26 mouse cellular contexts compared by ENCODE assay signal in the genomic region with DNA sequence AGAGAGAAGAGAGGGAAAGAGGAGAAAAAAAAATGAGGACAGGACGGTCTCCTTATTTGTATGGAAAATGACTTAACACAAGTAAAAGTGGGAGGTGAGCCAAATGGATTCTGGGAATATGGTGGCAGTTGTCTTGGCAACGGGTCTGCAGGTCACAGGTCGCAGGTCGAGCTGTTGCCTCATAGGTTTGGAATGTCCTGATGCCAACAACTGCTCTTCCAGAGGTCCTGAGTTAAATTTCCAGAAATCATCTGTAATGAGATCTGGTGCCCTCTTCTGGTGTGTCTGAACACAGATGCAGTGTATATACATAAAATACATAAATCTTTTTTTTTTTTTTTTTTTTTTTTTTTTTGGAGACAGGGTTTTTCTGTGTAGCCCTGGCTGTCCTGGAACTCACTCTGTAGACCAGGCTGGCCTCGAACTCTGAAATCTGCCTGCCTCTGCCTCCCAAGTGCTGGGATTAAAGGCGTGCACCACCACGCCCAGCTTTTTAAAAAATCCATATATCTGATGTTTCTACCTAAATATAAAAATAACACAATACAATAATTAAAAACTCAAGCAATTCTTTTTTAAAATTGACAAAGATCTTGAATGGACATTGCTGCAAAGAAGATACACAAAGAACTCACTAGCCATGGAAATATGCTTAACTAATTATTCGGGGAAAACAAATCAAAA. TPM values are rescaled to one million over a fixed set of nuclear protein-coding genes. Genes with fewer than 3 reads are reported as not detected.
DNase-seq lines count a peak whose midpoint lies in the region; ATAC-seq and TF ChIP-seq lines count a peak whose summit lies in the region.
"Not testable (repeated sequence)": the region's sequence is repeated elsewhere in the genome, so short reads cannot be mapped to it uniquely, and the experiment has no call there.
"Had no signal": no experiment of that assay in that cellular context is flagged by ENCODE, and none has a peak within 500 bp of the region (broad histone marks: within the 10 kb centered on the region; RNA-seq: fewer than 3 reads in every experiment).

No protein-coding gene starts in this region.

- H3K79me2 ChIP-seq in MEL (ENCODE audit: control insufficient read depth, insufficient read depth, low read length, poor library complexity), result peaks cover 13% of the 10 kb centered on the region

- H3K9me3 ChIP-seq in MEL (replicated peaks; ENCODE audit: insufficient read depth, low read length); forebrain, embryonic 14.5 days (replicated peaks; ENCODE audit: control insufficient read depth, low read length); hindbrain, postnatal 0 days (ENCODE audit: low read length); limb, embryonic 10.5 days (replicated peaks): not testable (repeated sequence)

- not testable (repeated sequence) for DNase-seq in MEL (ENCODE audit: low read depth, low spot score); hindbrain, postnatal 0 days (ENCODE audit: low spot score)
- peak; percentile 41 for DNase-seq in cerebellum, adult 9-10 months
- peak; percentile 2 for DNase-seq in forebrain, embryonic 14.5 days (ENCODE audit: low spot score)
- peak; percentile 45 for DNase-seq in limb, embryonic 10.5 days (ENCODE audit: low spot score)
- DNase-seq in mesoderm, embryonic 11.5 days (ENCODE audit: low read depth, low spot score), result peak; percentile 56
- DNase-seq in retina, embryonic 14.5 days (ENCODE audit: low spot score), result peak; percentile 27

- peak in 2 of 3 experiments; percentile 6 to 14; a peak in 2 of 6 replicates for TF ChIP-seq CTCF in MEL (IDR thresholded peaks at IDR 0.05 in 2 of 3, conservative IDR thresholded peaks at IDR 0.05 in 1 of 3; ENCODE audit: control insufficient read depth in 1 of 3, insufficient read depth in 1 of 3, low read depth in 2 of 3, low read length in 3 of 3, poor library complexity in 1 of 3, severe bottlenecking in 1 of 3)
- TF ChIP-seq CTCF in hindbrain, postnatal 0 days (IDR thresholded peaks at IDR 0.05; ENCODE audit: low read depth), result 0 out of 2 replicates have a peak, but pooled peaks have one; percentile 6

- ATAC-seq in forebrain, embryonic 14.5 days; hindbrain, postnatal 0 days: not testable (repeated sequence)

- not testable (repeated sequence) for TF ChIP-seq POLR2A in MEL (IDR thresholded peaks at IDR 0.05; ENCODE audit: control insufficient read depth in 1 of 2, insufficient read depth in 1 of 2, low read depth in 1 of 2, low read length in 2 of 2, poor library complexity in 1 of 2)

- not testable (repeated sequence) for H3K4me3 ChIP-seq in MEL (ENCODE audit: control insufficient read depth in 1 of 2, insufficient read depth in 1 of 2, low read depth in 2 of 2, low read length in 2 of 2); forebrain, embryonic 14.5 days (ENCODE audit: low read depth, low read length); hindbrain, postnatal 0 days (ENCODE audit: low read length); limb, embryonic 10.5 days

- H3K4me1 ChIP-seq in MEL (ENCODE audit: control insufficient read depth in 1 of 2, insufficient read depth in 2 of 2, low read length in 2 of 2), result peaks cover 3 to 15% of the 10 kb centered on the region in 2 experiments
- H3K4me1 ChIP-seq in forebrain, embryonic 14.5 days (ENCODE audit: control insufficient read depth, insufficient read depth, low read length); hindbrain, postnatal 0 days (ENCODE audit: insufficient read depth, low read length): not testable (repeated sequence)
- peaks cover 25% of the 10 kb centered on the region for H3K4me1 ChIP-seq in limb, embryonic 10.5 days

- not testable (repeated sequence) for H3K4me2 ChIP-seq in forebrain, embryonic 14.5 days (ENCODE audit: low read length); hindbrain, postnatal 0 days (ENCODE audit: low read depth, low read length)

- H3K36me3 ChIP-seq in MEL (ENCODE audit: control insufficient read depth in 1 of 2, insufficient read depth in 2 of 2, low read length in 2 of 2), result not testable (repeated sequence)
- peaks cover 24% of the 10 kb centered on the region for H3K36me3 ChIP-seq in forebrain, embryonic 14.5 days (ENCODE audit: control insufficient read depth, insufficient read depth, low read length)
- peaks cover 10% of the 10 kb centered on the region; the same call in 1 of the 2 replicates for H3K36me3 ChIP-seq in hindbrain, postnatal 0 days (ENCODE audit: insufficient read depth, low read length)
- peaks cover 27% of the 10 kb centered on the region for H3K36me3 ChIP-seq in limb, embryonic 10.5 days

- TF ChIP-seq EP300 in MEL (IDR thresholded peaks at IDR 0.05; ENCODE audit: low read depth in 1 of 2, low read length in 2 of 2), result not testable (repeated sequence)

- TF ChIP-seq RAD21 in MEL (IDR thresholded peaks at IDR 0.05; ENCODE audit: low read depth, low read length), result not testable (repeated sequence)

- H3K27me3 ChIP-seq in MEL (ENCODE audit: control insufficient read depth in 1 of 2, insufficient read depth in 2 of 2, low read length in 2 of 2); forebrain, embryonic 14.5 days (replicated peaks; ENCODE audit: control insufficient read depth, insufficient read depth, low read length); hindbrain, postnatal 0 days (ENCODE audit: insufficient read depth, low read length): not testable (repeated sequence)
- H3K27me3 ChIP-seq in limb, embryonic 10.5 days (ENCODE audit: low read depth, poor library complexity, severe bottlenecking), result peaks cover 16% of the 10 kb centered on the region

- H3K27ac ChIP-seq in MEL (ENCODE audit: control insufficient read depth, low read depth, low read length); forebrain, embryonic 14.5 days (ENCODE audit: low read depth, low read length); hindbrain, postnatal 0 days; limb, embryonic 10.5 days: not testable (repeated sequence)

- H3K9ac ChIP-seq in MEL (ENCODE audit: control insufficient read depth, low read depth, low read length, poor library complexity, severe bottlenecking); forebrain, embryonic 14.5 days (ENCODE audit: low read length); hindbrain, postnatal 0 days (replicated peaks; ENCODE audit: low read length): not testable (repeated sequence)

- WGBS in forebrain, embryonic 14.5 days, result 89% methylated on average over 8 of the region's 8 CpGs
- 88% methylated on average over 8 of the region's 8 CpGs for WGBS in hindbrain, postnatal 0 days
- 90% methylated on average over 8 of the region's 8 CpGs for WGBS in limb, embryonic 10.5 days

TF ChIP-seq in MEL, 35 proteins besides CTCF, POLR2A, EP300 and RAD21:
- peak; percentile 87 for TF ChIP-seq ZNF384 (IDR thresholded peaks at IDR 0.05; ENCODE audit: low read depth, low read length)
TF ChIP-seq in MEL: peak in this region for 1; not testable (repeated sequence) for 34.

RNA-seq across cellular contexts. Expression of a gene that starts 1.7 kb away (rescaled TPM):
- 602 and 671 TPM in 2 replicates for total RNA-seq in MEL (2012; rRNA removed)
- 100 to 1,000 TPM in 1 of 2 experiments, not detected in 1; 462 TPM for polyA plus RNA-seq in MEL (2012; ENCODE audit: insufficient read depth in 1 of 2, insufficient read length in 2 of 2, low read depth in 1 of 2, low replicate concordance in 2 of 2, missing spikeins in 1 of 2)
- polyA plus RNA-seq in forebrain, embryonic 14.5 days (2014; fragmentation: Nextera tagmentation; extraction: Ambion mirVana), result 841 and 1,034 TPM in 2 replicates
- 409 and 504 TPM in 2 replicates for total RNA-seq in hindbrain, postnatal 0 days (2014; rRNA removed)
- 829 and 887 TPM in 2 replicates for polyA plus RNA-seq in hindbrain, postnatal 0 days (2015; fragmentation: Nextera tagmentation; extraction: Ambion mirVana)
- polyA plus RNA-seq in limb, embryonic 10.5 days (2016; fragmentation: Nextera tagmentation; extraction: Ambion mirVana), result 1,140 and 1,215 TPM in 2 replicates

RNA-seq across cellular contexts. Expression of a gene that starts 4.5 kb away (rescaled TPM):
- not detected in 2 replicates for total RNA-seq in MEL (2012; rRNA removed)
- polyA plus RNA-seq in MEL (2012; ENCODE audit: insufficient read depth in 1 of 2, insufficient read length in 2 of 2, low read depth in 1 of 2, low replicate concordance in 2 of 2, missing spikeins in 1 of 2), result under 1 TPM in 1 of 2 experiments, not detected in 1; 0.06 TPM
- 0.42 TPM in 1 of 2 replicates, not detected in the other for polyA plus RNA-seq in forebrain, embryonic 14.5 days (2014; fragmentation: Nextera tagmentation; extraction: Ambion mirVana)
- not detected in 2 replicates for total RNA-seq in hindbrain, postnatal 0 days (2014; rRNA removed)
- polyA plus RNA-seq in hindbrain, postnatal 0 days (2015; fragmentation: Nextera tagmentation; extraction: Ambion mirVana), result 0.24 and 0.31 TPM in 2 replicates
- 0.16 and 0.19 TPM in 2 replicates for polyA plus RNA-seq in limb, embryonic 10.5 days (2016; fragmentation: Nextera tagmentation; extraction: Ambion mirVana)
- total RNA-seq: adrenal gland, postnatal 25 days; common myeloid progenitor, adult 5-6 weeks; G1E; gastrocnemius, postnatal 10 days; granulocyte monocyte progenitor cell, adult 5-6 weeks; heart, postnatal 10 days; layer of hippocampus, postnatal 10 days; left cerebral cortex, adult 8-10 months; left cerebral cortex, postnatal 4 days; megakaryocyte, adult 5-6 weeks had no signal
- polyA plus RNA-seq: brain, embryonic 14.5 days; forebrain, embryonic 13.5 days; G1E; midbrain, embryonic 16.5 days; thymus, postnatal 0 days had no signal

RNA-seq across cellular contexts. Expression of a gene that starts 9.0 kb away (rescaled TPM):
- total RNA-seq in MEL (2012; rRNA removed), result not detected in 2 replicates
- polyA plus RNA-seq in MEL (2012; ENCODE audit: insufficient read depth in 1 of 2, insufficient read length in 2 of 2, low read depth in 1 of 2, low replicate concordance in 2 of 2, missing spikeins in 1 of 2), result not detected
- 0.37 TPM in 1 of 2 replicates, not detected in the other for polyA plus RNA-seq in forebrain, embryonic 14.5 days (2014; fragmentation: Nextera tagmentation; extraction: Ambion mirVana)
- total RNA-seq in hindbrain, postnatal 0 days (2014; rRNA removed), result not detected in 2 replicates
- polyA plus RNA-seq in hindbrain, postnatal 0 days (2015; fragmentation: Nextera tagmentation; extraction: Ambion mirVana), result not detected in 2 replicates
- polyA plus RNA-seq in limb, embryonic 10.5 days (2016; fragmentation: Nextera tagmentation; extraction: Ambion mirVana), result 0.30 TPM in 1 of 2 replicates, not detected in the other
- total RNA-seq: adrenal gland, postnatal 25 days; common myeloid progenitor, adult 5-6 weeks; G1E; gastrocnemius, postnatal 10 days; granulocyte monocyte progenitor cell, adult 5-6 weeks; heart, postnatal 10 days; layer of hippocampus, postnatal 10 days; megakaryocyte, adult 5-6 weeks had no signal
- polyA plus RNA-seq: forebrain, embryonic 13.5 days; G1E; large intestine, adult 2 months; midbrain, embryonic 16.5 days had no signal

RNA-seq across cellular contexts. Expression of a gene that starts 9.3 kb away (rescaled TPM):
- not detected in 2 replicates for total RNA-seq in MEL (2012; rRNA removed)
- not detected for polyA plus RNA-seq in MEL (2012; ENCODE audit: insufficient read depth in 1 of 2, insufficient read length in 2 of 2, low read depth in 1 of 2, low replicate concordance in 2 of 2, missing spikeins in 1 of 2)
- polyA plus RNA-seq in forebrain, embryonic 14.5 days (2014; fragmentation: Nextera tagmentation; extraction: Ambion mirVana), result not detected in 2 replicates
- total RNA-seq in hindbrain, postnatal 0 days (2014; rRNA removed), result not detected in 2 replicates
- polyA plus RNA-seq in hindbrain, postnatal 0 days (2015; fragmentation: Nextera tagmentation; extraction: Ambion mirVana), result not detected in 2 replicates
- not detected in 2 replicates for polyA plus RNA-seq in limb, embryonic 10.5 days (2016; fragmentation: Nextera tagmentation; extraction: Ambion mirVana)
- total RNA-seq: adrenal gland, postnatal 25 days; common myeloid progenitor, adult 5-6 weeks; G1E; gastrocnemius, postnatal 10 days; granulocyte monocyte progenitor cell, adult 5-6 weeks; heart, postnatal 10 days; layer of hippocampus, postnatal 10 days; left cerebral cortex, adult 8-10 months; left cerebral cortex, postnatal 4 days; megakaryocyte, adult 5-6 weeks had no signal
- polyA plus RNA-seq: brain, embryonic 14.5 days; forebrain, embryonic 13.5 days; G1E; heart, embryonic 12.5 days; hindbrain, embryonic 11.5 days; kidney, embryonic 16.5 days; large intestine, adult 2 months; midbrain, embryonic 16.5 days; neural tube, embryonic 15.5 days; thymus, postnatal 0 days had no signal

RNA-seq across cellular contexts. Expression of a gene that starts 16.4 kb away (rescaled TPM):
- 0.07 and 0.15 TPM in 2 replicates for total RNA-seq in MEL (2012; rRNA removed)
- under 1 TPM in 1 of 2 experiments, not detected in 1; 0.39 TPM for polyA plus RNA-seq in MEL (2012; ENCODE audit: insufficient read depth in 1 of 2, insufficient read length in 2 of 2, low read depth in 1 of 2, low replicate concordance in 2 of 2, missing spikeins in 1 of 2)
- 4.8 and 5.8 TPM in 2 replicates for polyA plus RNA-seq in forebrain, embryonic 14.5 days (2014; fragmentation: Nextera tagmentation; extraction: Ambion mirVana)
- 46.0 and 64.3 TPM in 2 replicates for total RNA-seq in hindbrain, postnatal 0 days (2014; rRNA removed)
- 17.7 and 19.1 TPM in 2 replicates for polyA plus RNA-seq in hindbrain, postnatal 0 days (2015; fragmentation: Nextera tagmentation; extraction: Ambion mirVana)
- 1.4 and 2.0 TPM in 2 replicates for polyA plus RNA-seq in limb, embryonic 10.5 days (2016; fragmentation: Nextera tagmentation; extraction: Ambion mirVana)
- polyA plus RNA-seq: G1E had no signal
